Mouse (Mus musculus) megakaryocyte, embryonic 14.5 days (primary cell): ENCODE measurements at regions not wholly inside any gene's neighbourhood (a gene's known extent, or its start where the extent isn't known, plus 50 kb on each side); places are given as distances from the start of the nearest gene placed in this dataset.

ENCODE experiments used
- FLI1 ChIP-seq: IDR thresholded peaks from 2 replicates; pipeline ENCODE4 v1.6.1; 2012; ENCODE audit warnings: low read length, inconsistent platforms, mixed read lengths
- GATA1 ChIP-seq: IDR thresholded peaks from 3 replicates; pipeline ENCODE4 v1.6.1; 2012; ENCODE audit warnings: mixed read lengths, low read length, inconsistent platforms, borderline replicate concordance

DNA sequence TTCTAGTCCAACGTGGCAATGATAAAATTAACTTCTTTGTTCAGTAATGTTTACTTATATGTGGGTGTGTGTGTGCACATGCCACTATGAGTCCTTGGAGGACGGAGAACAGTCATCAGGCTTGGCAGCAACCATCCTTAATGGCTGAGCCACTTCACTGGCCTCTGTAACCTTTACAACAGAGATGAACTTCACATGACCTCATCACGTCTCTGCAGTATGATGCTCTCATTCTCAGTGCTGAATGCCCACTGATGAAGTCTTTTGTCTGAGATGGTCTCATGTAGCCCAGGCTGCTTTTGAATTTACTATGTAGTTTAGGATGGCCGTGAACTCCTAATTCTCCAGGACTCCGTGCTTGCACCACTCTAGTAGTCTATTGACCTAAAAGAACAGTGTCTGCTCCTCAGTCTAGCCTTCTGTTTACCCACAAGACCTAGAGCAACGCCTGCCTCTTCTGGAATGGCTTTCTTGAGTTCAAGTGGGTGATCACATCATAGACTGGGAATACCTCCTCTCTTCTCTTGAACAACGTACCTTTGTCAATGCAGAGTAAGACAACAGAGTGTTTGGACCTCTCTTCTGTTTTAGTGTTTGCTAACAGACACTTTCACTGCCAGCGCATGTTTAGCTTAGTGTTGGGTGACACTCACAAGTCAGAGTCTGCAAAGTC, 308.8 kb downstream of the 1810013L24Rik start:
- TF ChIP-seq GATA1 (no peak), FLI1 (no peak)
